Mouse (Mus musculus) lung, embryonic 15.5 days (tissue): ENCODE measurements around the gene Crtac1. TPM values are rescaled to one million over a fixed set of nuclear protein-coding genes. Genes with fewer than 3 reads are reported as not detected.

Experiments
- ATAC-seq: fragments of 200-750 bp; cut with Nextera tagmentation; 2 replicates; pipeline ENCODE4 v1.8.0; 2017; ENCODE audit warnings: moderate number of reproducible peaks, borderline replicate concordance; ENCODE audit not compliant: low FRiP score, low TSS enrichment; ENCODE audit errors: extremely low read depth
- H3K27ac ChIP-seq: fragments of 300-500 bp; sonication (generic); 2 replicates; pipeline ENCODE4 v1.5.1; 2015; ENCODE audit warnings: moderate library complexity, mild to moderate bottlenecking, inconsistent platforms
- H3K27me3 ChIP-seq: fragments of 300-500 bp; sonication (generic); 2 replicates; pipeline ENCODE4 v1.6.1; 2015; ENCODE audit warnings: inconsistent platforms
- H3K36me3 ChIP-seq: fragments of 300-500 bp; sonication (generic); 2 replicates; pipeline ENCODE4 v1.6.1; 2015; ENCODE audit warnings: inconsistent platforms
- H3K4me1 ChIP-seq: fragments of 300-500 bp; sonication (generic); 2 replicates; pipeline ENCODE4 v1.6.1; 2015; ENCODE audit warnings: inconsistent platforms
- H3K4me2 ChIP-seq: fragments of 300-500 bp; sonication (generic); 2 replicates; pipeline ENCODE4 v1.6.1; 2015; ENCODE audit warnings: inconsistent platforms, mild to moderate bottlenecking, moderate library complexity
- H3K4me3 ChIP-seq: fragments of 300-500 bp; sonication (generic); 2 replicates; pipeline ENCODE4 v1.5.1; 2015; ENCODE audit warnings: mild to moderate bottlenecking, inconsistent platforms
- H3K9ac ChIP-seq: fragments of 300-500 bp; sonication (generic); 2 replicates; pipeline ENCODE4 v1.6.1; 2015; ENCODE audit warnings: inconsistent platforms
- H3K9me3 ChIP-seq: fragments of 300-500 bp; sonication (generic); 2 replicates; pipeline ENCODE4 v1.6.1; 2016; ENCODE audit warnings: inconsistent platforms
- WGBS: fragments of 180-500 bp; shearing (Covaris S2); methylation state at CpG from one replicate; pipeline ENCODE4 v1.1.7; 2015; 5-methylcytosine and 5-hydroxymethylcytosine counted together
- polyA plus RNA-seq: library from polyadenylated mRNA; unstranded; fragments of >200 nt; fragmentation: Nextera tagmentation; extraction: Ambion mirVana; gene quantifications from 2 replicates; pipeline ENCODE4 v1.2.1, GENCODE M21; 2015

The Crtac1 gene
- polyA plus RNA-seq, 1 experiment from 2014 or later: 2.0 TPM

- Histone ChIP-seq H3K4me2 (no peak overlapping the region), H3K4me1 (no peaks in the 10 kb centered on the region), H3K4me3 (no peak overlapping the region), H3K9me3 (no peaks in the 10 kb centered on the region), H3K36me3 (no peaks in the 10 kb centered on the region), H3K9ac (no peak overlapping the region), H3K27me3 (peaks cover 28% of the 10 kb centered on the region), H3K27ac (no peak overlapping the region)
- ATAC-seq: no peak
- WGBS: 44% methylated on average over 5 of the region's 5 CpGs
These were observed 21.7 kb downstream of the Crtac1 start for GRCm38 (mm10) chr19:42409856-42410255.

- WGBS: 2% methylated on average over 19 of the region's 19 CpGs
- Histone ChIP-seq H3K36me3 (no peaks in the 10 kb centered on the region), H3K4me1 (no peaks in the 10 kb centered on the region), H3K9me3 (no peaks in the 10 kb centered on the region), H3K9ac (no peak overlapping the region), H3K27me3 (peaks cover 28% of the 10 kb centered on the region), H3K27ac (no peak overlapping the region), H3K4me3 (no peak overlapping the region), H3K4me2 (no peak overlapping the region)
- no peak for ATAC-seq
These were observed 22.4 kb downstream of the Crtac1 start for GRCm38 (mm10) chr19:42409226-42409625.

GRCm38 (mm10) chr19:42404364-42404763, 27.2 kb downstream of the Crtac1 start:
- H3K9ac ChIP-seq: no peak overlapping the region
- no peak overlapping the region for H3K4me2 ChIP-seq
- no peak overlapping the region for H3K4me3 ChIP-seq
- no peaks in the 10 kb centered on the region for H3K9me3 ChIP-seq
- H3K36me3 ChIP-seq: no peaks in the 10 kb centered on the region
- H3K27me3 ChIP-seq: peaks cover 18% of the 10 kb centered on the region
- H3K4me1 ChIP-seq: no peaks in the 10 kb centered on the region
- no peak overlapping the region for H3K27ac ChIP-seq
- no peak for ATAC-seq
- WGBS: 82% methylated on average over 15 of the region's 15 CpGs

GRCm38 (mm10) chr19:42399974-42400373, 31.6 kb downstream of the Crtac1 start:
- Histone ChIP-seq H3K36me3 (no peaks in the 10 kb centered on the region), H3K9me3 (no peaks in the 10 kb centered on the region), H3K9ac (no peak overlapping the region), H3K27me3 (no peaks in the 10 kb centered on the region), H3K4me1 (no peaks in the 10 kb centered on the region), H3K4me2 (no peak overlapping the region), H3K27ac (no peak overlapping the region), H3K4me3 (no peak overlapping the region)
- no peak for ATAC-seq
- 52% methylated on average over 3 of the region's 3 CpGs for WGBS

DNA sequence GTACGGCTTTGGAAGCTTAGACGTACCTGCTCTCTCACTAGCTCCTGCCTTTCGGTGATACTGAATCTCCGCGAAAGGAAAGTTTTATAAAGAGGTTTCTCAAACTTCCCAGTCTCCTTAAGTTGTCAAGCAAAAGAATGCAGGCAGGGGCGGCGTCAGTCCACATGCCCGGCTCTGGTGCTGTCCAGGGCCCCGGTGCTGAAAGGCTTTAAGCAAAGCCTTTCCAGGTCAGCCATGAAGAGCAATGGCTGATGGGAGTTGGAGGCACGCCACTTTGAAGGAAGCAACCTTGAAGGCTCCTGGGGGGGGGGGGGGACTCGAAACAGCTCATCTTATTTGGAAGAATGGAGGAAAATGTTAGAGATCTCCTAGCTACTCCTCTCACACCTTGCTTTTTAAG, 34.3 kb downstream of the Crtac1 start:
- Histone ChIP-seq H3K9ac (no peak overlapping the region), H3K9me3 (no peaks in the 10 kb centered on the region), H3K27ac (no peak overlapping the region), H3K4me2 (no peak overlapping the region), H3K4me1 (no peaks in the 10 kb centered on the region), H3K36me3 (no peaks in the 10 kb centered on the region), H3K4me3 (no peak overlapping the region), H3K27me3 (no peaks in the 10 kb centered on the region)
- WGBS: 18% methylated on average over 11 of the region's 11 CpGs
- ATAC-seq: no peak

GRCm38 (mm10) chr19:42394848-42395534, 36.6 kb downstream of the Crtac1 start:
- H3K4me2 ChIP-seq: no peak overlapping the region
- no peaks in the 10 kb centered on the region for H3K4me1 ChIP-seq
- H3K27me3 ChIP-seq: no peaks in the 10 kb centered on the region
- no peak overlapping the region for H3K9ac ChIP-seq
- H3K9me3 ChIP-seq: no peaks in the 10 kb centered on the region
- H3K36me3 ChIP-seq: no peaks in the 10 kb centered on the region
- H3K27ac ChIP-seq: no peak overlapping the region
- no peak for ATAC-seq
- WGBS: 60% methylated on average over 2 of the region's 2 CpGs
- no peak overlapping the region for H3K4me3 ChIP-seq

GRCm38 (mm10) chr19:42393920-42394319, 37.7 kb downstream of the Crtac1 start:
- H3K4me1 ChIP-seq: no peaks in the 10 kb centered on the region
- no peak overlapping the region for H3K9ac ChIP-seq
- no peak overlapping the region for H3K4me3 ChIP-seq
- 76% methylated on average over 4 of the region's 4 CpGs for WGBS
- ATAC-seq: no peak
- H3K4me2 ChIP-seq: no peak overlapping the region
- H3K36me3 ChIP-seq: no peaks in the 10 kb centered on the region
- H3K9me3 ChIP-seq: no peaks in the 10 kb centered on the region
- no peaks in the 10 kb centered on the region for H3K27me3 ChIP-seq
- no peak overlapping the region for H3K27ac ChIP-seq

GRCm38 (mm10) chr19:42392094-42392493, 39.5 kb downstream of the Crtac1 start:
- Histone ChIP-seq H3K4me3 (no peak overlapping the region), H3K36me3 (no peaks in the 10 kb centered on the region), H3K27ac (no peak overlapping the region), H3K4me2 (no peak overlapping the region), H3K9ac (no peak overlapping the region), H3K4me1 (no peaks in the 10 kb centered on the region), H3K27me3 (no peaks in the 10 kb centered on the region), H3K9me3 (no peaks in the 10 kb centered on the region)
- 73% methylated on average over 8 of the region's 8 CpGs for WGBS
- ATAC-seq: no peak

- H3K9ac ChIP-seq: no peak overlapping the region
- H3K4me2 ChIP-seq: no peak overlapping the region
- no peaks in the 10 kb centered on the region for H3K36me3 ChIP-seq
- 80% methylated on average over 14 of the region's 14 CpGs for WGBS
- no peaks in the 10 kb centered on the region for H3K9me3 ChIP-seq
- H3K4me3 ChIP-seq: no peak overlapping the region
- no peaks in the 10 kb centered on the region for H3K27me3 ChIP-seq
- no peaks in the 10 kb centered on the region for H3K4me1 ChIP-seq
- ATAC-seq: no peak
- no peak overlapping the region for H3K27ac ChIP-seq
These were observed 42.0 kb downstream of the Crtac1 start for GRCm38 (mm10) chr19:42389574-42389973.

GRCm38 (mm10) chr19:42384981-42385598, 46.5 kb downstream of the Crtac1 start:
- Histone ChIP-seq H3K4me3 (no peak overlapping the region), H3K36me3 (no peaks in the 10 kb centered on the region), H3K27me3 (peaks cover 32% of the 10 kb centered on the region), H3K4me1 (no peaks in the 10 kb centered on the region), H3K4me2 (no peak overlapping the region), H3K9me3 (no peaks in the 10 kb centered on the region), H3K27ac (no peak overlapping the region), H3K9ac (no peak overlapping the region)
- no peak for ATAC-seq
- WGBS: 21% methylated on average over 15 of the region's 15 CpGs

DNA sequence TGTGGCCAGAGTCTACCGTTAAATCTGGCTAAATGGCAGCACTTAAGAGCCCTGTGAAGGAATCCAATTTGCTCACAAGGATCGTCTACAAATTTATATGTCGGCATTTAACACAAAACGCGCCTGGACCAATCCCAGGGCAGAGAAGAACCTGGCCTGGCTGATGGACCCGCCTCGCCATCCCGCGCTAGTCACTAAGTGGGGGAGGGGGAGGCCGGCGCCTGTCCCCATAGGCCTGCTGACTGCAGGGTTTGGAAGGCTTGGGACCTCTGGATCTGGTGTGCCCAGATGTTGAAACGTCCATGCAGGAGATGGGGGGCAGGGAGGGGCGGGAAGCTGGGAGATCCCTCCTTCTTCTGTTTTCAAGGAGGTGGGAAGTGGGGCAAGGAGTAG, 50.6 kb downstream of the Crtac1 start:
- Histone ChIP-seq H3K4me3 (0 out of 2 replicates have a peak overlapping the region, but pooled peaks have one; percentile 3), H3K4me2 (peak overlapping the region; percentile 31; the same call in 1 of the 2 replicates), H3K4me1 (no peaks in the 10 kb centered on the region), H3K36me3 (no peaks in the 10 kb centered on the region), H3K27me3 (peaks cover 42% of the 10 kb centered on the region), H3K9me3 (no peaks in the 10 kb centered on the region), H3K27ac (no peak overlapping the region), H3K9ac (no peak overlapping the region)
- no peak for ATAC-seq
- WGBS: 1% methylated on average over 13 of the region's 13 CpGs

GRCm38 (mm10) chr19:42380321-42380980, 51.1 kb downstream of the Crtac1 start:
- no peak overlapping the region for H3K9ac ChIP-seq
- H3K36me3 ChIP-seq: no peaks in the 10 kb centered on the region
- ATAC-seq: no peak
- 0 out of 2 replicates have a peak overlapping the region, but pooled peaks have one; percentile 3 for H3K4me3 ChIP-seq
- no peak overlapping the region for H3K27ac ChIP-seq
- peak overlapping the region; percentile 31; the same call in 1 of the 2 replicates for H3K4me2 ChIP-seq
- H3K9me3 ChIP-seq: no peaks in the 10 kb centered on the region
- H3K4me1 ChIP-seq: no peaks in the 10 kb centered on the region
- H3K27me3 ChIP-seq: peaks cover 42% of the 10 kb centered on the region
- 2% methylated on average over 26 of the region's 26 CpGs for WGBS
